Mouse (Mus musculus) bone marrow macrophage, adult 2 months (primary cell): Measurements from ENCODE around the gene Zfp655.
A peak's percentile ranks its signal among the peaks of the same experiment; 100 is the strongest.

ENCODE experiments used
- CTCF ChIP-seq: IDR thresholded peaks from 2 replicates; pipeline ENCODE4 v1.5.1; 2012; ENCODE audit warnings: low read depth, mild to moderate bottlenecking, low read length, moderate library complexity
- POLR2A ChIP-seq: IDR thresholded peaks from 2 replicates; pipeline ENCODE4 v1.6.1; 2012; ENCODE audit warnings: mild to moderate bottlenecking, low read depth, low read length, borderline replicate concordance

DNA sequence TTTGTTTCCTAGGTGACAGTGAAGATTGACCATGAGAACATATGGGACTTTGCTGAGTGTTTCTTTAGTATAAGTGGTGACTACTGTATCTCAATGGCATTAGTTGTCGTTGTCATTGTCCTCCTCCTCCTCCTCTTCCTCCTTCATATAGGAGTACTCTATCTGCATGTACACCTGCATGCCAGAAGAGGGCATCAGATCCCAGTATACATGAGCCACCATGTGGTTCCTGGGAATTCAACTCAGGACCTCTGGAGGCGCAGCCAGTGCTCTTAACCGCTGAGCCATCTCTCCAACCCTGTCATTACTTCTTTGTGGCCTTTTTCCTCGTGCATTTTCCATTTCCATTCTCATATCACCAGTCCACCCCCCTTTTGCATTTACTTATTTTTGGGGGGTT lies 16.8 kb upstream of the Zfp655 start:
- TF ChIP-seq CTCF, result 0 out of 2 replicates have a peak, but pooled peaks have one; percentile 3
- no peak for TF ChIP-seq POLR2A
